Mouse (Mus musculus) T-helper 1 cell (primary cell): Measurements from ENCODE around the gene Zfp626.

Experiments used
- in situ Hi-C: fragments of 300-600 bp; cut with MboI, MseI; formaldehyde crosslinking; loops from one replicate; pipeline ENCODE4 v1.15.1; 2025; ENCODE audit warnings: high pct_unique_total_duplicates

The Zfp626 gene

GRCm38 (mm10) chr7:27860396-27861235 is 53.6 kb downstream of the Zfp626 start:
- in situ Hi-C loops, result loop anchor here (5.0 kb wide), 1 partner anchor 62 kb away; no protein-coding TSS in a partner anchor

- in situ Hi-C loops, result loop anchor here (5.0 kb wide), 1 partner anchor 60 kb away; no protein-coding TSS in a partner anchor
Measured at GRCm38 (mm10) chr7:27862578-27862977, 55.6 kb downstream of the Zfp626 start.
